Mouse (Mus musculus) heart, adult 2 months (tissue): Measurements from ENCODE around the gene Clp1.

ENCODE experiments used
- CTCF ChIP-seq: fragments of 200-600 bp; IDR thresholded peaks from 2 replicates; pipeline ENCODE4 v1.8.1; 2022; ENCODE audit warnings: antibody characterized with exemption, mild to moderate bottlenecking, moderate library complexity
- EP300 ChIP-seq: fragments of 200-500 bp; IDR thresholded peaks from 2 replicates; pipeline ENCODE4 v1.6.1; 2011; ENCODE audit warnings: low read depth, low read length, control low read depth; ENCODE audit not compliant: insufficient read depth
- POLR2A ChIP-seq: fragments of 200-500 bp; IDR thresholded peaks from 2 replicates; pipeline ENCODE4 v1.6.1; 2011; ENCODE audit warnings: mild to moderate bottlenecking, low read depth, low read length, control low read depth; ENCODE audit not compliant: insufficient read depth

DNA sequence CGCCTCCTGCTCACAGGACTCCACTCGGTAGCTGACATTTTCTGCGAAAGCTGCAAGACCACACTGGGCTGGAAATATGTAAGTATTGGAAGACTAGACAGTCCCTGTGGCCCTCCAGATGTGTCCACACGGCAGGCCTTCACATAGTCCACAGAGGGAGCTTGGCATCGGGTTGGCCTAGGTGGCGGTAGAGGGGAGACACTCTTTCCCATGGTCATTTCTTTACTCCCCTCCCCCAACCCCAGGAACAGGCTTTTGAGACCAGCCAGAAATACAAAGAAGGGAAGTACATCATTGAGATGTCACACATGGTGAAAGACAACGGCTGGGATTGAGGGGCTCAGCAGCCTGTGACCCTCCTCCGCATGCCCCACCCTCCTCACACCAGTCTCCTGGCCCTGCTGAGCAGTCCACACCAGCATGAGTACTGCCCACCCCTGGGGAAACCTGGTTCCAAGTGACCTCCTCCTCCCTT lies 10.3 kb upstream of the Clp1 start:
- no peak for TF ChIP-seq EP300
- TF ChIP-seq POLR2A: no peak
- TF ChIP-seq CTCF: no peak
